Mouse (Mus musculus) liver, adult (tissue): ENCODE measurements around the gene Gpc3.

ENCODE experiments used
- GATA4 ChIP-seq: IDR thresholded peaks from 2 replicates; pipeline ENCODE4 v1.6.1; 2014; ENCODE audit warnings: mild to moderate bottlenecking, low read length; ENCODE audit not compliant: insufficient replicate concordance

The Gpc3 gene

DNA sequence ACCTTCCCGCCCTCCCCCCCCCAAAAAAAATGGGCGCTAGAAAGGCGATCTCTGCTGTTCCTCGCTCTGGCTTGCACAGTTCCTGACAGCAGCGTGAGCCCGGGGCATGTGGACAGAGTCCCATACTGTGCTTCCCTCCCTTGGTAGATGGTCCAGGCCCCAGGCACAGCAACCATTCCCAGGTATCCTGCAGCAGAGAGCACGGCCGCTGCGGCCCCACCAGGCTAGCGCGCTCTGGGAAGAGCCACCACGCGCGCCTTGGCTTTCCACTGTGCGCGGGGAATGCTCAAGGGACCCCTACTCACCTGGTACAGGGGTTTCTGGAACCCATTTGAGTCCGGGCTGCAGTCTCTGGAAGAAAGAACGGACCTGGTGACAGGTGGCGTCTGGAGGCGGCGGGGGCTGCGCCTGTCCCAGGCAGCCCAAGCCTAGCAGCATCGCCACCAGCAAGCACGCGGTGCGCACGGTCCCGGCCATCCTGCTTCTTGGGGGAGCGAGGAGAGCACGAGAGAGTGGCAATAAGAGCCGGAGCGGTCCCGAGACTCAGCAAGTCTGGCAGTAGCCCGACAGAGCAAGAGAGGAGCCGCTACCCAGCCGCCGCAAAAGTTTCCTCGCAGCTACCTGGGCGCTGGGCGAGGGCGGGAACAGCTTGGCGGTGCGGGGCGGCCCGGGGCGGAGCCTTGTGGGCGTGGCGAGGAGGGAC lies at the start of gene Gpc3:
Gpc3 (minus strand) TSS at position 623 of the 703 bp plus-strand sequence.
- TF ChIP-seq GATA4, result no peak

DNA sequence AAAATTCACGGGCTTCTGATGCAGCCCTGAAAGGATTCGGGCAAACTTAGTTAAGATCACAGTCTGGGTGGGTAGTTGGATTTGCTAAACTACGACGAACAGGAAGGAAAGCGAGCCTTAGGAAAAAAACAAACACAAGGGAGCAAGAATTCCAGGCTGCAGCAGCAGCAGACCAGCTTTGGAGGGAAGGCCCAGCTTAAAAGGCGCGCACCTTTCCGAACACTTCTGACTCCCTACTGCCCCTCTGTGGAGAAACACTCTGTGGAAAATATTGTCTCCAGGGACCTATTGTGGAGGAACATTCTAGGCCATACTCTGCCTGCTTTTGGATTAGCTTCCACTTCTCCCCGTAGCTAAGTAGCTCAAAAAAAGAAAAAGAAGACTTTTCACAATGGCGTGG lies 38.2 kb upstream of the Gpc3 start:
- no peak for TF ChIP-seq GATA4

DNA sequence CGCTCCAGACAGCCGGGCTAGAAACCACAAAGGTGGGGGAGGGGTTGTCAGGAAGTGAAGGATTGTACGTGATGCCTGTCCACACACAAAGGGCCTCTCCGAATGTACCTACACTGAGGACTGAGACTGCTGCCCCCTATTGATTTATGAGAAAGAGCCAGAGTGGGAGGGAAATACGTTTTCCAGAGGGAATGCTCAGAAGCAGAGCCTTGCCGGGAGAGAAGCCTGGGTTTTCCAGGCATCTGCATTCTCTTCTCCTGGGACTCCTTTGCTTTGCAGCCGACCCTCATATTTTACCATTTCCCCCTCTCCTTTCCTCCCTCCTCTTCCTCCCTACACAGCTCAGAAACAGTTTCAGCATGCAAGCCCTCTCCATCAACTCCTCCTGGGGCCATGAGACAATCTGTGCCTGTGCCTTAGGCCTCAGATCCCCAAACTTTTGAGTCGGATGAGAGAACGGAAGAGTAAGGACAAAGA lies 37.8 kb upstream of the Gpc3 start:
- no peak for TF ChIP-seq GATA4

DNA sequence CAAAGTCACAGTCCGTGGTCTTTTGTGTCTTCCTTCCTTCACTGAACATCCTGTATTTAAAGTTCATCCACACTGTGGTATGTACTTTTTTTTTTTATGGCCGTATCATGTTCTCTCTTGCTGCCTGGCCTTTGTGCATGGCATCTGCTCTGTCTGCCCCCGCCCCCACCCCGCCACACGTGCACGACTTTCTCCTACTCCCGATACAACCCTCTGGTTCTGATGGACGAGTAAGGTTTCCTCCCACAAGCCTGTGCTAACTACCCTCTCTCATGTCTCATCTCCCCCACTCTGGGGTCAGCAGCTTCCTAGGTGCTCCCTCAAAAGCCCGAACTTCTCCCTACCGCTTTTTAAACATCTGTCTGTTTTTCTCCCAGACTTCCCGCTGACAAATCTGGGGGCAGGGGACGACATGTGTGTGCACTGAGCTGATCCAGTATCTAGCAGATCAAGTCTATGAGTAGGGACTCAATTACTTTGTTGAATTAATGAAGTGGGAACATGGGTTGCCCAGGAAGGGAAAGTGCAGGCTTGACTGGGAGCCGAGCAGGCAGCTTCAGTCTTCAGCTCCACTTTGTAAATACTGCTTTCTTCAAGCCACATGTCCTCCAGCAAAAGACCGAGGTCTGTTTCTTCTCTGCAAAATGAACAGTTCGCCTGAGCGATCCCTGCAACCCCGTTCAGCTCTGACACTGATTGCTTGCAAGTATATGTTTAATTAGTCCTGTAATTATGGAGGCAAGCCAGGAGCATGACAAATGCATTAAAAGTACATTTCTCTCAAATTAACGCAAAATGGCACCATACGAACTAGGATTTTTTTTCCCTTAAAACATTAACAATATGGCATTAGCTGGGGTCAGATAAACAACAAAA lies 35.4 kb upstream of the Gpc3 start:
- no peak for TF ChIP-seq GATA4

DNA sequence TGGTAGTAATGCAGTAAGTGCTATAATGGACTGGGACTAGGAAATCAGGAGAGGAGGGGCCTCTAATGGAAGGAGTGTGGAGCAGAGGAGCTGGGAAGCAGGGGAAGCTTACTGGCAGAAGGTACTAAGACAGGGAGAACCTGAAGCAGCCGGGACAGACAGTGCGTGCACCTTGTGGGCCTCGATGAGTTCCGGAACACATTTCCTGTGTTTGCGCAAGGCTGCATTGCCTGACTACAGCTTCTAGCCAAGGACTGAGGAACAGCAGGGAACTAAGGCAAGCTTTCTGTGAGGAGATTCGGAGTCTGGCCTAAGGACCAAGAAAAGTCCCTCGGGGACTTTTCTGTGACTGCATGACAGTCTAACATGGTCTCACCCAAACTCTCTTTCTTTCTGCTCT lies 30.6 kb upstream of the Gpc3 start:
- TF ChIP-seq GATA4, result no peak

DNA sequence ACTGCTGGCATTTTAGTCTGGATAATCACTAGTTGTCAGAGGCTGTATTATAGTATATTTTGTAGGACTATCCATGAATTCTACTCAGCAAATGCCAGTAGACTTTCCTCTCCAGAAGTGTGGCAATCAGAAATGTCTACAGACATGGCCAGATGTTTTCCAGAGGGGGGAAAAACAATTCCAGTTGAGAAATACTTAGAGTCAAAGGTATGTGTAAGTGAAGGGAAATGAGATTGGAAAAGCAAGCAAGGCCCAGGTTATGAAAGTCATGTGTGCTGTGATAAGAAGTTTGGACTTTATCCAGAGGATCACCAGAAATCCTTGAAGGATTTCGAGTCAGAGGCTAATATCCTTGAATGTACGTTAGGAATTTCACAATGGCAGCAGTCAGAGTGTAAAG lies 29.6 kb upstream of the Gpc3 start:
- no peak for TF ChIP-seq GATA4

DNA sequence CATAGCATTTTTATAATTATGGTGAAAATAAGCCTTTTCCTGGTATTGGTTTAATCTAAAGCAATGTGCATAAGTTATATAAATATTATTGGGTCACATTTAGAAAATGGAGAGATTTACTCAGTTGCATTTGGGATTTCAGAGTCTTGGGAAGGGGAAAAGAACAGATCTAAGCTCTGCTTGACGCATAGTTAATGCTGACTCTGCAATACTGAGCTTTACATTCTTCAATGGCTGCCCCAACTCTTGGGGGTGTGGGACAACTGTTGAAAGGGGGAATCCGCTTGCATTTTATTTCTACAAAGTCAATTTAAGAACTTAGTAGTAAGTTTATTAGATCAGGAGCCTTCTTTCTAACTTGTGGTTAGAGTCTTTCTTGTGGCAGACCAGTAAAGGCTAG lies 28.4 kb upstream of the Gpc3 start:
- no peak for TF ChIP-seq GATA4

DNA sequence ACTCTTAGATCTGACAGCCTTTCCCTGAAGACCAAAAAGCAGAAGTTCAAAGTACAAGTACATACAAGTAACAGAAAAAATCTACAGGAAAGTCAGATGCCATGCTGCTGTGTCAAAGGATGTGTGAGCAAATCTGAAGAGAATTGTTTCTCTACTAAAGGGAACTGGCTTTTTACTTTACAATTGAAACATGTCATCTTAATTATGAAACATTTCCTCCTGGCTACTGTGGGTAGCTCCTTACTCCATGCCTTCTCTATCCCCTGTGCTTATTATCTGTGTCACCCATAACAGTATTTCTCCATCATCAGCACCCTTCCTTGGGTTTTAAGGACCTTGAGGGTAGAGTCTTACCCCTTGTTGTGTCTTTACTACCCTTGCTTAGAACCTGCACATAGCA lies 23.7 kb upstream of the Gpc3 start:
- TF ChIP-seq GATA4, result no peak

DNA sequence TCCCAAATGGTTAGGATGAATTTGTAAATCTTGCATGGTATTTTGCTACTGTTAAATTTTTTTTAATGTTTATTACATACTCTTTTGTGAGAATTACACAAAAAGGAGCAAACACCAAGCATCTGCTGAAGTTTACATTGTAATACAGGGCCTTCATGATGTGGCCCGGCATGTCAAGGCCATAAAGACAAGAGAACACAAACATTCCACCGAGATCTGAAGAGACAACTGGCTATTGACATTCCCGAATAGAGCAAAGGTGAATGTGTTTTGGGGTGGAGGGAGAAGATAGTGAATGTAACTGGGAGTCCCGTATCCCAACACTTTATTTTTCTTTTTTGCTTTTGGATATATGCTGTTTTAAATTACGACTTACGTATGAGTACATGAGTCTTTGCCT lies 20.2 kb upstream of the Gpc3 start:
- no peak for TF ChIP-seq GATA4

DNA sequence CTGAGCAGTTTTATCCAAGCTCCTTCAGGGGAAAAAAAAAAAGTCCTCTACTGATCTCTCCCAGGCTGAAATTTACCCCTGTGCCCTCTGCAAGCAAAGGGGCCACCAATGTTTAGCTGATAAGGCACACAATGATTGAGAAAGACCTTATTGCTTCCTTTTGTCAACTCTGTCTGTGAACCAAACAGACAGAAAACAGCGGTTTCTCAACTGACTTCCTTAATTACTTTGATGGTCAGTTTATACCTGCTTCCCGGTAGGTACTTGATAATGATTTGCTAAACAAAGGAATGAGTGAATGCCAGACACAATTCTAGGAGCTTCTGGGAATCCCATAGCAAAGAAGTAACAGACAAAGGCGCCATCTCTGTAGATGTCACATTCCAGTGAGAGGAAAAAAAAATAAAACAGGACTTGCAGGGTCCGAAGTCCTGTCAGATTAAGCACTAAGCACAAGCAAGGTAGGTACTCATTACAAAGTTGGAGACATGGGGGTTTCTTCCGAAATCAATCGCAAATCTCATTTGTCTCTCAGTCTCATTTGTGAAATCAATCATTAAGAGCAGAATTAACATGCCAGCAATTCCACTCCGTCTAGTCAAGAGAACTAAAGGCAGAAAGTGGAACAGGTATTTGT lies 19.1 kb upstream of the Gpc3 start:
- no peak for TF ChIP-seq GATA4

DNA sequence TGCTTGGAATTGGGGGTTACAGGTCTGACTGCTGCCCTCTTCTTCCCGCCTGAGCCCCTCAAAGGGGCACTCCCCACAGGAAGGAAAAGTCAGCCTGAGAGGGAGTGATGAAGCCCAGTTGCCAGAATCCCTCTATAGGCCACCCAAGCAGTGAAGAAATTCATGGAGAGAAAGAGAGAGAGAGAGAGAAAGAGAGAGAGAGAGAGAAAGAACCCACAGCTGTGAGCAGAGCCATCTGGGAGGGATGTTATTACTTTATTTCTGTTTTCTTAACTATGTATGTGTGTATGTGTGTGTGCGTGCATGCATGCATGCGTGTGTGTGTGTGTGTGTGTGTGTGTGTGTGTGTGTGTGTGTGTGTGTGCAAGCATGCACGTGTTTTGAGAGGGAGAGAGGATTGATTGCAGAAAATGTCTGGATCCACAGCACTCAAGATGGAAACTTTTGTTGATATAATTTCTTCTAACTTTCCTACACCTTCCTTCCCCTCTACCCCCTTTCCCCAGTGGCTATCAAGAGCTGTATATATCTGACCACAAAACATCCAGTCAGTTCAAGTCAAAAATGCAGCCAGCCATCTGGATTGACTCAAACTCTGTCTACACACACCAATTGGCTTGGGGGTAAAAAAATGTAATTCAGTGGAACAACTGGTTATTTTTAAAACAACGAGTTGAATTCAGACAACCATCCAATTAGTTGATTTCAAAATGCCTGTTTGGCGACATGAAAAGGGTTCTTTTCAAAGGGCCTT lies 13.4 kb upstream of the Gpc3 start:
- no peak for TF ChIP-seq GATA4

DNA sequence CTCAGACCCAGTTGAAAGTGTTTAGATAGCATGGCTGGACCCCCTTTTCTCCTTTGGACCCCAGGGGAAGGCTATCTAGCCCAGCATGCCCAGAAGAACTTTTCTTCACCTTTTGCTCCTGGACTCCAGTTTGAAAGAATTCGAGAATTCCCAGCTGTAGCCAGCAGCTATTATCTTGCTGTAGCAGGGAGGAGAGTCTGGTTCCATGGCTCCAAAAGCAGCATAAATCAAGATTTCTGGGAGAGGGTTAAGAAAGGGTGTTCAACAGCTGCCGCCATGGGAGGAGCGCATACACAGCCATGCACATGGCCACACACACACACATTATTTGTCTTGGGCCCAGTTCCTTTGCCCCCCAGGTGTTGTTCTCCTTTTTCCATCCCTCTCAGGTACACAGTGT lies 4.1 kb upstream of the Gpc3 start:
- TF ChIP-seq GATA4, result no peak

DNA sequence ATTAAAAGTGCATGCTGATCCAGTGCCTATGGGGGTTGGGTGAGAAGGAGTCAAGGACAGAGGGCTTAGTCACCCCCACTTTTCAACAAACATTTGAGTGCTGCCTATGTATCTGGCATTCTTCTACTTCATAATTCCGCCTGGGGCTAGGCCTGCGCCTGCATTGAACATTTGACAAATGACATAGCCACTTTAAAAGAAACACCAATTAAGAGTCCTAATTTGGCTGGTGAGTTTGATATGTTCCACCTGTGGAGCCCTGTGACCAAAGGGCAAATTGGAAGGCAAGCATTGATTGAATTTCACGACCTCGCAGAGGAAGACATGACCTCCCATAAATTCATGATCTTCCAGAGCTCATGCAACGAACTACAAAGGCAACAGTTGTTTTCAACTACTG lies 2.4 kb upstream of the Gpc3 start:
- no peak for TF ChIP-seq GATA4

DNA sequence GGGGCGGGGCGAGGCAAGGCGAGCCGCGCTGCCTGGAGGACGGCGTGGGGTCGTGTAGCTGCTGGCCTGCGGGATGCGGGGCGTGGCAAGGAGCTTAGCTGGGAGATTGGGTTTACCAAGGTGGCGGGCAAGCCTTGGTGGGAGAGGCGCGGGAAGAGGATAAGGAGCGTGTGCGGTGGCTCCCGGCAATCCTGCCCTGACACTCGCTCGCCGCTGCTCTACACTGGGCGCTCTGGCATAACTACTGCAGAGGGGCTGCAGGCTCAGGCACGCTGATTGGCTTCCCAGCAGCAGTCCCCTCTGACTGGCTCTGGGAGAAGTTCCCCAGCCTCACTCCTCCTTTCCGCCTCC lies 256 bp upstream of the Gpc3 start:
- no peak for TF ChIP-seq GATA4

DNA sequence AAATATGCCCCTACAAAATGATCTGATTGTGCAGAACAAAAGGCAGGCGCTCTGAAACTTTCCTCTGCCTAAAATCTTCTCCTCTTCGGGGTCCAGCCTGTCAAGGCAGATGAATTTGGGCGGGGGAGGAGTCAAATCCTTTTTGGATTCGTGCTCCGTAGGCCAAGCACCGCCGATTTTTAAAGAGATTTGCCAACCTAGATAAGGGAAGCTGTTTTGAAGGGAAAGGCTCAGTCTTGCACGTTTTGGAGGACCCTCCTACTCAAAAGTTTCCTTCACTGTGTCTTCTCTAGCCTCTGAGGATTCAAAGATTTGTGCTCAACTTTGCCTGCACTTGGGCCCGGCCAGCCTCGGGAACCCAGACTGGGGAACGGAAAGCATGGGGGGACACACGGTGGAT lies 944 bp downstream of the Gpc3 start:
- TF ChIP-seq GATA4, result no peak
